Mouse (Mus musculus) hindbrain, postnatal 0 days (tissue): ENCODE data around the gene Isy1. TPM values are rescaled to one million over a fixed set of nuclear protein-coding genes. Genes with fewer than 3 reads are reported as not detected.
"Not testable (repeated sequence)": the region's sequence is repeated elsewhere in the genome, so short reads cannot be mapped to it uniquely, and the experiment has no call there.

Experiments
- ATAC-seq: fragments of 200-750 bp; cut with Nextera tagmentation; 2 replicates; pipeline ENCODE4 v1.8.0; 2017; ENCODE audit warnings: mild to moderate bottlenecking, moderate TSS enrichment, moderate library complexity
- DNase-seq: peaks from one replicate; pipeline ENCODE4 v3.0.0-alpha.2; 2015; ENCODE audit warnings: low spot score
- H3K27ac ChIP-seq: fragments of 300-500 bp; sonication (generic); 2 replicates; pipeline ENCODE4 v1.5.1; 2014; ENCODE audit warnings: mild to moderate bottlenecking
- H3K27me3 ChIP-seq: fragments of 300-500 bp; sonication (generic); 2 replicates; pipeline ENCODE4 v1.6.1; 2014; ENCODE audit warnings: low read length, mixed read lengths; ENCODE audit not compliant: insufficient read depth
- H3K36me3 ChIP-seq: fragments of 300-500 bp; sonication (generic); 2 replicates; pipeline ENCODE4 v1.6.1; 2014; ENCODE audit warnings: low read length, mixed read lengths; ENCODE audit not compliant: insufficient read depth
- H3K4me1 ChIP-seq: fragments of 300-500 bp; sonication (generic); 2 replicates; pipeline ENCODE4 v1.6.1; 2014; ENCODE audit warnings: antibody characterized with exemption, low read length, mixed read lengths; ENCODE audit not compliant: insufficient read depth
- H3K4me2 ChIP-seq: fragments of 300-500 bp; sonication (generic); 2 replicates; pipeline ENCODE4 v1.6.1; 2014; ENCODE audit warnings: low read depth, mild to moderate bottlenecking, low read length, moderate library complexity, mixed read lengths
- H3K4me3 ChIP-seq: fragments of 300-500 bp; sonication (generic); 2 replicates; pipeline ENCODE4 v1.5.1; 2014; ENCODE audit warnings: low read length
- H3K9ac ChIP-seq: fragments of 300-500 bp; sonication (generic); replicated peaks from 2 replicates; pipeline ENCODE4 v1.6.1; 2014; ENCODE audit warnings: mild to moderate bottlenecking, low read length, moderate library complexity, mixed read lengths
- H3K9me3 ChIP-seq: fragments of 300-500 bp; sonication (generic); 2 replicates; pipeline ENCODE4 v1.6.1; 2016; ENCODE audit warnings: low read length, mixed read lengths
- CTCF ChIP-seq: IDR thresholded peaks from 2 replicates; pipeline ENCODE4 v1.5.1; 2016; ENCODE audit warnings: antibody characterized with exemption, control low read depth, low read depth
- WGBS: fragments of 180-500 bp; shearing (Covaris S2); extraction: QIAGEN DNeasy Blood & Tissue Kit; methylation state at CpG from one replicate; pipeline ENCODE4 v1.1.7; 2014; 5-methylcytosine and 5-hydroxymethylcytosine counted together
- polyA plus RNA-seq: library from polyadenylated mRNA; unstranded; fragments of >200 nt; fragmentation: Nextera tagmentation; extraction: Ambion mirVana; gene quantifications from 2 replicates; pipeline ENCODE4 v1.2.1, GENCODE M21; 2015
- total RNA-seq: library from RNA; depleted of rRNA; stranded (reverse); fragments of >200 nt; gene quantifications from 2 replicates; pipeline ENCODE4 v1.2.3, GENCODE M21; 2014; rRNA removed

Isy1 gene
- total and polyA plus RNA-seq, 2 experiments from 2014 or later: 11.3 to 27.4 TPM

- H3K36me3 ChIP-seq: no peaks in the 10 kb centered on the region
- ATAC-seq (no peak), DNase-seq (no peak)
- no peak overlapping the region for H3K4me2 ChIP-seq
- H3K27me3 ChIP-seq: no peaks in the 10 kb centered on the region
- no peaks in the 10 kb centered on the region for H3K9me3 ChIP-seq
- no peak overlapping the region for H3K9ac ChIP-seq
- no peaks in the 10 kb centered on the region for H3K4me1 ChIP-seq
- no peak overlapping the region for H3K27ac ChIP-seq
- H3K4me3 ChIP-seq: no peak overlapping the region
- no peak for TF ChIP-seq CTCF
- WGBS: 82% methylated on average over 9 of the region's 9 CpGs
Observed at GRCm38 (mm10) chr6:87774909-87775308, 63.7 kb downstream of the Isy1 start.

- no peak for TF ChIP-seq CTCF
- Histone ChIP-seq H3K36me3 (no peaks in the 10 kb centered on the region), H3K4me3 (no peak overlapping the region), H3K27me3 (no peaks in the 10 kb centered on the region), H3K9me3 (no peaks in the 10 kb centered on the region), H3K9ac (no peak overlapping the region), H3K4me1 (no peaks in the 10 kb centered on the region), H3K4me2 (no peak overlapping the region), H3K27ac (no peak overlapping the region)
- no peak for ATAC-seq
- DNase-seq: no peak
- 25% methylated on average over 1 of the region's 1 CpGs for WGBS
Observed at GRCm38 (mm10) chr6:87774466-87774865, 64.1 kb downstream of the Isy1 start.

GRCm38 (mm10) chr6:87770626-87771025 is 68.0 kb downstream of the Isy1 start:
- ATAC-seq (0 out of 2 replicates have a peak, but pooled peaks have one; percentile 56), DNase-seq (peak; percentile 63)
- H3K36me3 ChIP-seq: no peaks in the 10 kb centered on the region
- H3K9me3 ChIP-seq: no peaks in the 10 kb centered on the region
- H3K4me3 ChIP-seq: no peak overlapping the region
- H3K27ac ChIP-seq: no peak overlapping the region
- H3K9ac ChIP-seq: no peak overlapping the region
- no peaks in the 10 kb centered on the region for H3K27me3 ChIP-seq
- H3K4me1 ChIP-seq: no peaks in the 10 kb centered on the region
- TF ChIP-seq CTCF: peak; percentile 63
- 47% methylated on average over 8 of the region's 8 CpGs for WGBS
- no peak overlapping the region for H3K4me2 ChIP-seq

- not testable (repeated sequence) for H3K9me3 ChIP-seq, H3K27me3 ChIP-seq, H3K4me2 ChIP-seq, H3K4me1 ChIP-seq, H3K4me3 ChIP-seq, DNase-seq, H3K27ac ChIP-seq, ATAC-seq, H3K9ac ChIP-seq, H3K36me3 ChIP-seq
- WGBS: 95% methylated on average over 2 of the region's 2 CpGs
Observed at GRCm38 (mm10) chr6:87764296-87764695, 74.3 kb downstream of the Isy1 start.

Other genes with a start within 250 kb of the Isy1 start
- gene Prokr1, start 248.1 kb downstream of the Isy1 start, total RNA-seq: 3.6 and 4.5 TPM in 2 replicates
- gene Prokr1, start 248.1 kb downstream of the Isy1 start, polyA plus RNA-seq: 0.89 and 1.0 TPM in 2 replicates
- gene Aplf, start 166.6 kb downstream of the Isy1 start, total RNA-seq: 5.5 and 7.1 TPM in 2 replicates
- 5.6 and 5.9 TPM in 2 replicates for gene Aplf, start 166.6 kb downstream of the Isy1 start, polyA plus RNA-seq
- 5.4 and 22.0 TPM in 2 replicates for gene Efcc1, start 107.9 kb downstream of the Isy1 start, total RNA-seq
- gene Efcc1, start 107.9 kb downstream of the Isy1 start, polyA plus RNA-seq: 8.3 TPM in 2 replicates
- gene Gp9, start 60.7 kb downstream of the Isy1 start, total RNA-seq: 0.32 TPM in 1 of 2 replicates, not detected in the other
- gene Gp9, start 60.7 kb downstream of the Isy1 start, polyA plus RNA-seq: 0.20 and 0.34 TPM in 2 replicates
- gene Rab43, start 26.6 kb downstream of the Isy1 start, total RNA-seq: 18.6 and 27.3 TPM in 2 replicates
- 7.4 and 8.0 TPM in 2 replicates for gene Rab43, start 26.6 kb downstream of the Isy1 start, polyA plus RNA-seq
- gene Gm45140, start 3.0 kb downstream of the Isy1 start, total RNA-seq: 0.54 TPM in 1 of 2 replicates, not detected in the other
- 1.5 and 2.0 TPM in 2 replicates for gene Gm45140, start 3.0 kb downstream of the Isy1 start, polyA plus RNA-seq
- 196 and 209 TPM in 2 replicates for gene Cnbp, start 12.3 kb upstream of the Isy1 start, total RNA-seq
- gene Cnbp, start 12.3 kb upstream of the Isy1 start, polyA plus RNA-seq: 660 and 682 TPM in 2 replicates
- gene Copg1, start 49.0 kb upstream of the Isy1 start, total RNA-seq: 242 and 247 TPM in 2 replicates
- 200 and 216 TPM in 2 replicates for gene Copg1, start 49.0 kb upstream of the Isy1 start, polyA plus RNA-seq
- gene Hmces, start 75.1 kb upstream of the Isy1 start, total RNA-seq: 21.1 and 22.5 TPM in 2 replicates
- gene Hmces, start 75.1 kb upstream of the Isy1 start, polyA plus RNA-seq: 35.8 and 36.8 TPM in 2 replicates
- 21.9 and 58.5 TPM in 2 replicates for gene H1fx, start 142.8 kb upstream of the Isy1 start, total RNA-seq
- 56.3 and 61.3 TPM in 2 replicates for gene H1fx, start 142.8 kb upstream of the Isy1 start, polyA plus RNA-seq
- gene Rab7, start 206.5 kb upstream of the Isy1 start, total RNA-seq: 88.3 and 90.0 TPM in 2 replicates
- gene Rab7, start 206.5 kb upstream of the Isy1 start, polyA plus RNA-seq: 325 and 345 TPM in 2 replicates
- 225 and 245 TPM in 2 replicates for gene Rpn1, start 245.7 kb upstream of the Isy1 start, total RNA-seq
- gene Rpn1, start 245.7 kb upstream of the Isy1 start, polyA plus RNA-seq: 236 and 242 TPM in 2 replicates